Mouse (Mus musculus) skeletal muscle tissue, postnatal 0 days (tissue): ENCODE measurements around the gene Styk1. TPM values are rescaled to one million over a fixed set of nuclear protein-coding genes. Genes with fewer than 3 reads are reported as not detected.

Source experiments
- polyA plus RNA-seq: library from polyadenylated mRNA; unstranded; fragments of >200 nt; fragmentation: Nextera tagmentation; extraction: Ambion mirVana; gene quantifications from 2 replicates; pipeline ENCODE4 v1.2.1, GENCODE M21; 2015

Gene Styk1
- 0.07 TPM in 1 of 2 replicates, not detected in the other for polyA plus RNA-seq

GRCm38 (mm10) chr6:131353352-131353919, at the start of gene Styk1:
Gene Styk1 (minus strand): TSS chr6:131353597.

GRCm38 (mm10) chr6:131388040-131389021, 34.9 kb upstream of the Styk1 start, which contains the start of gene Ybx3:
Gene Ybx3 (minus strand): TSS chr6:131388476.

GRCm38 (mm10) chr6:131292991-131293788, 60.2 kb downstream of the Styk1 start, which contains the start of gene Magohb:
Gene Magohb (minus strand): TSS chr6:131293244.

Other genes starting within 250 kb of the Styk1 start
- 0.08 and 0.16 TPM in 2 replicates for gene Klra2, start 106.2 kb downstream of the Styk1 start, polyA plus RNA-seq
- 33.7 and 34.3 TPM in 2 replicates for gene Magohb, start 60.4 kb downstream of the Styk1 start, polyA plus RNA-seq
- 182 and 195 TPM in 2 replicates for gene Ybx3, start 34.9 kb upstream of the Styk1 start, polyA plus RNA-seq
- not detected in 2 replicates for gene 5430401F13Rik, start 132.8 kb upstream of the Styk1 start, polyA plus RNA-seq
- not detected in 2 replicates for gene Gm6619, start 132.8 kb upstream of the Styk1 start, polyA plus RNA-seq